Mouse (Mus musculus): ENCODE results near the gene Ppfia4. TPM values are rescaled to one million over a fixed set of nuclear protein-coding genes. Genes with fewer than 3 reads are reported as not detected.

Gene Ppfia4
- 7.8 and 11.5 TPM in 2 replicates for polyA plus RNA-seq (2012; rRNA removed; ENCODE audit: low replicate concordance)

DNA sequence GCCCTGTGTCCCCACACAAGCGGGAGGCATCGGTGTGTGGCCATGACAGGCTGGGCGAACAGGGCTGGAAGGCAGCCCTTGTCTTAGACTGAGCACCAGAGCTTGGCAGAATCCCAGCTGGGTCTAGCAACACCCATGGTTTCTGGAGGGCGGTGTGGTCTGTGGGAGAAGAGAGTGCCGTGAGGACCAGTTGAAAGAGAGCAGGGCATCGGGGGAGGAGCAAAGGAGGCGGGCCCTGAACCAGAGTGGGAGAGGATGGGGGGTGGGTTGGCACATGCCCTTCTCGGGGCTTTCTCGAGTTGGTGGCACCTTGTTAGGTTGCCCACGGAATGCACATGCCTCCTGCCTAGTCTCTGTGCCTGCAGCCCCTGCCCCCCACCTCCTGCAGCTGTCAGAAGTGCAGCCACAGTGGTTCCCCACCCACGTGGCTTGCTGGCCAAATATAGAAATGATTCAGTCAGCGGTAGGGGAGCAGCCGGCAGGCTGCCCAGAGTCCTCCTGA, at the start of gene Ppfia4:
Gene Ppfia4 (minus strand): TSS at position 159 of the 502 bp plus-strand sequence.

DNA sequence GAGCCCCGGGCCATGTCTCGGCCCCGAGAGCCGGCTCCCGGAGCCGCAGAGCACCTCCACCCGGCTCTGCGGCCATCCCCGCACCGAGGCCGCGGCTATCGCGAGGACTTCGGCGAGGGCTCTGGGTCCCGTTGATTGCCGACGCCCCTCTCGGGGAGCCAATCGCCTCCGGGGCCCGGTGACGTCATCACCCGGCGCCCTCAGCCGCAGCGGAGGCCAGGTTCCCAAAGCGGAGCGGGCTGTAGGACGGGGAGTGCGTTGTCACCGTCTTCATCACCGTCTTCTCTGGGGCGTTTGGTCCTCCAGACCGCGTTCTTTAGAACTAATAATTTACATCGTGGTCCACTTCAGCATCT, 29.1 kb upstream of the Ppfia4 start, which contains the start of gene Tmem183a:
Gene Tmem183a (minus strand): TSS at position 123 of the 356 bp plus-strand sequence.

GRCm38 (mm10) chr1:134289598-134290099, 43.1 kb downstream of the Ppfia4 start, which contains the start of gene Myog:
Gene Myog (plus strand): TSS chr1:134289989.

Other genes with a start within 250 kb of the Ppfia4 start
- 1.0 TPM in 1 of 2 replicates, not detected in the other for gene Chit1, start 221.7 kb downstream of the Ppfia4 start, polyA plus RNA-seq (2012; rRNA removed; ENCODE audit: low replicate concordance)
- 0.18 and 0.32 TPM in 2 replicates for gene Chil1, start 150.8 kb downstream of the Ppfia4 start, polyA plus RNA-seq (2012; rRNA removed; ENCODE audit: low replicate concordance)
- 0.06 TPM in 1 of 2 replicates, not detected in the other for gene Mybph, start 139.5 kb downstream of the Ppfia4 start, polyA plus RNA-seq (2012; rRNA removed; ENCODE audit: low replicate concordance)
- gene Adora1, start 97.5 kb downstream of the Ppfia4 start, polyA plus RNA-seq (2012; rRNA removed; ENCODE audit: low replicate concordance) = 0.95 and 1.8 TPM in 2 replicates
- gene Myog, start 42.9 kb downstream of the Ppfia4 start, polyA plus RNA-seq (2012; rRNA removed; ENCODE audit: low replicate concordance) = not detected in 2 replicates
- gene Tmem183a, start 29.1 kb upstream of the Ppfia4 start, polyA plus RNA-seq (2012; rRNA removed; ENCODE audit: low replicate concordance) = 83.7 and 107 TPM in 2 replicates
- not detected in 2 replicates for gene 4933406M09Rik, start 53.0 kb upstream of the Ppfia4 start, polyA plus RNA-seq (2012; rRNA removed; ENCODE audit: low replicate concordance)
- 17.3 and 43.0 TPM in 2 replicates for gene Cyb5r1, start 72.6 kb upstream of the Ppfia4 start, polyA plus RNA-seq (2012; rRNA removed; ENCODE audit: low replicate concordance)
- gene Adipor1, start 82.5 kb upstream of the Ppfia4 start, polyA plus RNA-seq (2012; rRNA removed; ENCODE audit: low replicate concordance) = 118 and 137 TPM in 2 replicates
- 1.9 and 2.1 TPM in 2 replicates for gene Klhl12, start 122.6 kb upstream of the Ppfia4 start, polyA plus RNA-seq (2012; rRNA removed; ENCODE audit: low replicate concordance)
- gene Rabif, start 161.7 kb upstream of the Ppfia4 start, polyA plus RNA-seq (2012; rRNA removed; ENCODE audit: low replicate concordance) = 5.8 and 9.4 TPM in 2 replicates
- not detected in 2 replicates for gene Mgat4e, start 216.8 kb upstream of the Ppfia4 start, polyA plus RNA-seq (2012; rRNA removed; ENCODE audit: low replicate concordance)
- gene Kdm5b, start 227.2 kb upstream of the Ppfia4 start, polyA plus RNA-seq (2012; rRNA removed; ENCODE audit: low replicate concordance) = 10.1 TPM in 2 replicates